Mouse (Mus musculus) kidney, postnatal 36 days (tissue): Measurements from ENCODE around the gene Efcab9.

Experiments used
- DNase-seq, 2 experiments: peaks; one replicate each; pipeline ENCODE4 v3.0.0; 2021 to 2022; ENCODE audit warnings: mixed read lengths in 2 of 2

Gene Efcab9

GRCm38 (mm10) chr11:32491079-32491478 is 40.8 kb downstream of the Efcab9 start:
- no peak for DNase-seq

- DNase-seq: no peak
These were observed 42.8 kb downstream of the Efcab9 start for GRCm38 (mm10) chr11:32488808-32489670.

DNA sequence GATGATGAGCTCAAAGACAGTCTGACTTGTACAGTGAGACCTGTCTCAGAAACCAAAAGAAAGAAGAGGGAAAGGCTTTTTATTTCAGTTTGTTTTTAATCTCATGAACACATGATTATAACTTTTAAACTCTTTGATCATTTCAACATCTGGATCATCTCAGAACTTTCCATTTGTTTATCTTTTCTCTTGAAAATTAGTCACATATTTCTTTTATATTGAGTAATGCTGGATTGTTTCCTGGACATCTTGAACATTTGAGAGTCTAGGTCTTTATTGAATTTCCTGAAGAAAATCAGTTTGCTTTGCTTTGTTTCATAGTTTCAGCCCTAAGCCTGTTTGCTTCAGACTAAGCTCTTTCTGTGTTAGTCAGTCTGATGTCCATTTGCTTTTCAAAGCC is 43.5 kb downstream of the Efcab9 start:
- DNase-seq: no peak

DNA sequence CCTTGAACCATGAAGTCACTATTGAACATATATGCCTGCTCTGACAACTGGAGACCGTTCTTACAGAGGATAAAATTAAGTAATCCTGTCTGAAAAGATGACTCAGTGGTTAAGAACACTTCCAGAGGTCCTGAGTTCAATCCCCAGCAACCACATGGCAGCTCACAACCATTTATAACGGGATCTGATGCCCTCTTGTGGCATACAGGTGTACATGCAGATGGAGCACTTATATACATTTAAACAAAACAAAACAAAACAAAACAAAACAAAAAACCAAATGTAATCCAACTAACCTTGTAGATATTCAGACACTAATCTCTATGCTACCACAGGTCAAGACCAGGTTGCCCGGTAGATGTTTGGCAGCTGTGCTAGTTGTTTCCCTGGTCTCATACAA is 44.4 kb downstream of the Efcab9 start:
- no peak for DNase-seq

DNA sequence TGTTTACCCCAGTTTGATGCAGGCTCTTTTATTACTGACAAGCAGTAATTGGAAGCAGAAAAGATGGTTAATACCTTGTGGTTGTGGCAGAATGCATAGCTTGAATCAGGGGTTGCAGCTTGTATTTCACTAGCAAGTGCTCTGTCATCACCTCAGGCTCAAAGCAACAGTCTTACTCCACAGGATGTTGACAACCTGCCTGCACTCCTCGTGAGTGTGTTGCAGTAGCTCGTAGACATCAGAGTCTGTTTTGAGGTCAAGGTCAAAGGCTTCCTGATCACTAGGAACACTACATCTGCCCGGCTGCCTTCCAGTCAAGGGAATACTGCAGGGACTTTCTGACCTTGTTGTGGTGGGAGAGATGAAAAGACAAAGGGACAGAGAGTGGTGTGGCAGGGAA is 45.3 kb downstream of the Efcab9 start:
- no peak for DNase-seq

GRCm38 (mm10) chr11:32485290-32485689 is 46.6 kb downstream of the Efcab9 start:
- no peak for DNase-seq

- no peak for DNase-seq
These were observed 50.4 kb downstream of the Efcab9 start for GRCm38 (mm10) chr11:32481525-32481924.

DNA sequence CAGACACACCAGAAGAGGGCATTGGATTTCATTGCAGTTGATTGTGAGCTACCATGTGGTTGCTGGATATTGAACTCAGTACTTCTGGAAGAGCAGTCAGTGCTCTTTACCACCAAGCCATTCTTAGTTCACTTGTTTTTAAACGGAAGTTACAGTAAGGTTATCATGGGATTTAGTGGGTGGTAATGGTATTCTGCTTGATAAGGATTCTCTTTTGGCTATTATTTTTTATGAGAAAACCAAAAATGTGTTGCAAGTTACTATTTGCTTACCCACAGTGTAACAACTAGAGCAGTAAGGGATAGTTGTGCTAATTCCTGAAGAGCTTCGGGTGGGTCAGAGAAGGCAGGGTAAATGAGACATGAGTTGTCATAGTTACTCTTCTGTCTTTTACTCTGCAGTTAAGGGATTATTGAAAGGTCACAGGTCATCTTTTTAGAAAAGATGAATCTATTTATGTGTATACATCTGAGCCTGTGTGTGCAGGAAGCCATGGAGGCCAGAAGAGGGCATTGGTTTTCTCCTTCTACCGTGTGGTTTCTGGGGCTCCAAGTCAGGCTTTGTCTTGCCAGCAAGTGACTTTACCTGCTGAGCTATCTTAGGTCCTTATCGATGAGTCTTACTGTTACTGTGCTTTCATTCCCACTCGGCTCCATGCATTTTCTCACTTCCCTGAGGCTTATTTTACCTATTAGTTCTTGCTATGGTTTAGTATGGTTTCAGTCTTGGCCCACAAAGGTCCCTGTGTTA is 56.2 kb downstream of the Efcab9 start:
- no peak for DNase-seq

GRCm38 (mm10) chr11:32474725-32475124 is 57.2 kb downstream of the Efcab9 start:
- no peak for DNase-seq
